ENCODE assay signal across 22 mouse cellular contexts in genomic region chr3:139842988-139843605, GRCm38 (mm10).
DNase-seq lines count a peak whose midpoint lies in the region; ATAC-seq lines count a peak whose summit lies in the region.
"Had no signal": no experiment of that assay in that cellular context is flagged by ENCODE, and none has a peak within 500 bp of the region (broad histone marks: within the 10 kb centered on the region; RNA-seq: fewer than 3 reads in every experiment).

No protein-coding gene starts in this region.

- no peak overlapping the region for H3K4me3 ChIP-seq in forebrain, embryonic 15.5 days
- H3K4me3 ChIP-seq in forebrain, embryonic 11.5 days (ENCODE audit: low read depth, low read length): no peak overlapping the region
- no peak overlapping the region for H3K4me3 ChIP-seq in forebrain, embryonic 16.5 days (replicated peaks; ENCODE audit: low read length)
- H3K4me3 ChIP-seq: embryonic facial prominence, embryonic 10.5 days; erythroblast, embryonic 14.5 days; heart, embryonic 10.5 days; hindbrain, embryonic 12.5 days had no signal

- ATAC-seq in forebrain, embryonic 15.5 days (replicated peaks): peak; percentile 85
- no peak for ATAC-seq in forebrain, embryonic 11.5 days (replicated peaks; ENCODE audit: low FRiP score)
- ATAC-seq in forebrain, embryonic 16.5 days: peak; percentile 86
- ATAC-seq: hindbrain, embryonic 16.5 days; inflammation-experienced regulatory T-cells, adult 6 months; intestine, postnatal 0 days had no signal

- DNase-seq in forebrain, embryonic 11.5 days (ENCODE audit: low spot score): no peak
- DNase-seq in layer of hippocampus, adult 9-11 months: peak; percentile 14
- no peak for DNase-seq in layer of hippocampus, postnatal 36 days
- DNase-seq in brain, adult 2 months (ENCODE audit: low read depth, low spot score): peak; percentile 37
- DNase-seq in lung, postnatal 4 days: no peak
- no peak for DNase-seq in cerebellum, postnatal 4 days (ENCODE audit: low spot score in 2 of 2)
- DNase-seq: adrenal gland, postnatal 10 days; cerebellum, adult 9-10 months; cerebellum, postnatal 36 days; gastrocnemius, postnatal 10 days; heart, adult 18-20 months; heart, postnatal 10 days; heart, postnatal 4 days had no signal

- no peaks in the 10 kb centered on the region for H3K27me3 ChIP-seq in forebrain, embryonic 15.5 days
- H3K27me3 ChIP-seq in forebrain, embryonic 11.5 days (ENCODE audit: control insufficient read depth, insufficient read depth, low read length): no peaks in the 10 kb centered on the region
- H3K27me3 ChIP-seq in forebrain, embryonic 16.5 days (replicated peaks; ENCODE audit: control insufficient read depth, insufficient read depth, low read length): no peaks in the 10 kb centered on the region
- H3K27me3 ChIP-seq: hindbrain, embryonic 12.5 days had no signal

- no peaks in the 10 kb centered on the region for H3K4me1 ChIP-seq in forebrain, embryonic 15.5 days
- H3K4me1 ChIP-seq in forebrain, embryonic 11.5 days (replicated peaks; ENCODE audit: control insufficient read depth, insufficient read depth, low read length): no peaks in the 10 kb centered on the region; the same call in 1 of the 2 replicates
- H3K4me1 ChIP-seq in forebrain, embryonic 16.5 days (replicated peaks; ENCODE audit: control insufficient read depth, insufficient read depth, low read length): no peaks in the 10 kb centered on the region; the same call in 1 of the 2 replicates
- H3K4me1 ChIP-seq: embryonic facial prominence, embryonic 10.5 days; heart, embryonic 10.5 days; hindbrain, embryonic 12.5 days had no signal

- no peaks in the 10 kb centered on the region for H3K9me3 ChIP-seq in forebrain, embryonic 15.5 days
- H3K9me3 ChIP-seq in forebrain, embryonic 11.5 days (ENCODE audit: control insufficient read depth, low read length): no peaks in the 10 kb centered on the region
- no peaks in the 10 kb centered on the region for H3K9me3 ChIP-seq in forebrain, embryonic 16.5 days (ENCODE audit: control insufficient read depth, low read length)
- H3K9me3 ChIP-seq: embryonic facial prominence, embryonic 10.5 days; heart, embryonic 10.5 days; hindbrain, embryonic 12.5 days had no signal

- WGBS in forebrain, embryonic 15.5 days: 68% methylated on average over 5 of the region's 5 CpGs
- WGBS in forebrain, embryonic 11.5 days: 86% methylated on average over 5 of the region's 5 CpGs
- 61% methylated on average over 5 of the region's 5 CpGs for WGBS in forebrain, embryonic 16.5 days

- no peak overlapping the region for H3K9ac ChIP-seq in forebrain, embryonic 15.5 days (replicated peaks)
- no peak overlapping the region for H3K9ac ChIP-seq in forebrain, embryonic 11.5 days (ENCODE audit: low read length)
- H3K9ac ChIP-seq in forebrain, embryonic 16.5 days (replicated peaks; ENCODE audit: low read depth, low read length): no peak overlapping the region
- H3K9ac ChIP-seq: hindbrain, embryonic 12.5 days had no signal

- H3K36me3 ChIP-seq in forebrain, embryonic 15.5 days: no peaks in the 10 kb centered on the region
- no peaks in the 10 kb centered on the region for H3K36me3 ChIP-seq in forebrain, embryonic 11.5 days (ENCODE audit: control insufficient read depth, insufficient read depth, low read length)
- H3K36me3 ChIP-seq in forebrain, embryonic 16.5 days (ENCODE audit: control insufficient read depth, insufficient read depth): no peaks in the 10 kb centered on the region
- H3K36me3 ChIP-seq: embryonic facial prominence, embryonic 10.5 days; heart, embryonic 10.5 days; hindbrain, embryonic 12.5 days had no signal

- H3K27ac ChIP-seq in forebrain, embryonic 15.5 days (replicated peaks): peak overlapping the region; percentile 70
- H3K27ac ChIP-seq in forebrain, embryonic 11.5 days (ENCODE audit: low read depth, low read length): no peak overlapping the region
- peak overlapping the region; percentile 74 for H3K27ac ChIP-seq in forebrain, embryonic 16.5 days (ENCODE audit: low read length)
- H3K27ac ChIP-seq: embryonic facial prominence, embryonic 10.5 days; heart, embryonic 10.5 days; hindbrain, embryonic 12.5 days had no signal

- no peak overlapping the region for H3K4me2 ChIP-seq in forebrain, embryonic 15.5 days (replicated peaks)
- H3K4me2 ChIP-seq in forebrain, embryonic 11.5 days (ENCODE audit: low read depth, low read length, severe bottlenecking): no peak overlapping the region
- no peak overlapping the region for H3K4me2 ChIP-seq in forebrain, embryonic 16.5 days (ENCODE audit: low read length)
- H3K4me2 ChIP-seq: hindbrain, embryonic 12.5 days had no signal

Comparison
In these comparisons a context has a peak if more than half of its experiments do, and no peak if none do; other contexts are left out.
1. DNase-seq: peak in layer of hippocampus, adult 9-11 months (single experiment) and brain, adult 2 months (single experiment); none in forebrain, embryonic 11.5 days (single experiment), layer of hippocampus, postnatal 36 days (0 of 2), lung, postnatal 4 days (0 of 2) and cerebellum, postnatal 4 days (0 of 2).